Mouse (Mus musculus): ENCODE results near the gene Acap2. TPM values are rescaled to one million over a fixed set of nuclear protein-coding genes. Genes with fewer than 3 reads are reported as not detected.
A peak's percentile ranks its signal among the peaks of the same experiment; 100 is the strongest.

Gene Acap2
- total and polyA plus RNA-seq, 3 experiments, result 17.2 to 19.1 TPM; not detected in 1

DNA sequence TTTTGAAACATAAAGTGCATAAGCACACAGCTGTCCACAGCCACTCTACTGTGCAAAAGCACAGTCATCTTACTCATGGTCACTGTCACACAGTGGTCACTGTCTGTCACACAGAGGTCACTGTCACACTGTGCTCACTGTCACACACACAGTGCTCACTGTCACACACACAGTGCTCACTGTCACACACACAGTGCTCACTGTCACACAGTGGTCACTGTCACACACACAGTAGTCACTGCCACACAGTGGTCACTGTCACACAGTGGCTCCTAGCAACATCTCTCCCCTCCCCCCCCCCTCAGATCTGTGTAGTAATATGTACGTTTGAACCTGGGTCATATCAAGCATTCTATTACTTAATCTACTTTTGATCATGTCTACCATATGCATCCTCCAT, 13.9 kb downstream of the Acap2 start:
- no peak for DNase-seq (ENCODE audit: low read depth, low spot score)
- Histone ChIP-seq H3K9ac (ENCODE audit: control insufficient read depth, low read depth, low read length, poor library complexity, severe bottlenecking) (no peak overlapping the region), H3K4me3 (ENCODE audit: control insufficient read depth in 1 of 2, insufficient read depth in 1 of 2, low read depth in 2 of 2, low read length in 2 of 2) (no peak overlapping the region), H3K4me1 (ENCODE audit: control insufficient read depth in 1 of 2, insufficient read depth in 2 of 2, low read length in 2 of 2) (peaks cover 18 to 31% of the 10 kb centered on the region in 2 experiments), H3K27ac (ENCODE audit: control insufficient read depth, low read depth, low read length) (no peak overlapping the region), H3K79me2 (ENCODE audit: control insufficient read depth, insufficient read depth, low read length, poor library complexity) (peaks cover 54% of the 10 kb centered on the region), H3K36me3 (ENCODE audit: control insufficient read depth in 1 of 2, insufficient read depth in 2 of 2, low read length in 2 of 2) (peaks cover 0 to 29% of the 10 kb centered on the region in 2 experiments; a peak in 2 of 4 replicates), H3K9me3 (replicated peaks; ENCODE audit: insufficient read depth, low read length) (no peaks in the 10 kb centered on the region), H3K27me3 (ENCODE audit: control insufficient read depth in 1 of 2, insufficient read depth in 2 of 2, low read length in 2 of 2) (no peaks in the 10 kb centered on the region)
- no peak for TF ChIP-seq NRF1 (IDR thresholded peaks at IDR 0.05; ENCODE audit: insufficient read depth, low read depth, low read length, poor library complexity, severe bottlenecking)

DNA sequence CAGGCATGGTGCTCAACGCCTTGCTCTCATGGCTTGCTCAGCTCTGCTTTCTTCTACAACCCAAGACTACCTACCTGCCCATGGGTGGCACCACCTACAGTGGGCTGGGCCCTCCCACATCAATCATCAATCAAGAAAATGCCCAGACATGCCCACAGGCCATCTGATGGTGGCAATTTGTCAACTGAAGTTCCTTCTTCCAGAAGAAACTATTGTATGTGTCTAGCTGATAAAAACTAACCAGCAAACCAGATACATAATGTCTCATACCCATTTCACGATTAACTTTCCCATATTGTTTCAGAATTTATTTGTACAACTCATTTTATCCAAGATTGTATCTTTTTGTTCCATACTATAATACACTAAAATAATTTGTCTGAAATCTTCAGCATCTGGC, 15.3 kb downstream of the Acap2 start:
- peak; percentile 53 for DNase-seq (ENCODE audit: low read depth, low spot score)
- Histone ChIP-seq H3K27ac (ENCODE audit: control insufficient read depth, low read depth, low read length) (no peak overlapping the region), H3K27me3 (ENCODE audit: control insufficient read depth in 1 of 2, insufficient read depth in 2 of 2, low read length in 2 of 2) (no peaks in the 10 kb centered on the region), H3K4me1 (ENCODE audit: control insufficient read depth in 1 of 2, insufficient read depth in 2 of 2, low read length in 2 of 2) (peaks cover 13 to 28% of the 10 kb centered on the region in 2 experiments), H3K9me3 (replicated peaks; ENCODE audit: insufficient read depth, low read length) (no peaks in the 10 kb centered on the region), H3K9ac (ENCODE audit: control insufficient read depth, low read depth, low read length, poor library complexity, severe bottlenecking) (no peak overlapping the region), H3K79me2 (ENCODE audit: control insufficient read depth, insufficient read depth, low read length, poor library complexity) (peaks cover 49% of the 10 kb centered on the region), H3K36me3 (ENCODE audit: control insufficient read depth in 1 of 2, insufficient read depth in 2 of 2, low read length in 2 of 2) (peaks cover 0 to 26% of the 10 kb centered on the region in 2 experiments; a peak in 2 of 4 replicates), H3K4me3 (ENCODE audit: control insufficient read depth in 1 of 2, insufficient read depth in 1 of 2, low read depth in 2 of 2, low read length in 2 of 2) (no peak overlapping the region)
- TF ChIP-seq JUND (IDR thresholded peaks at IDR 0.05; ENCODE audit: low read depth, low read length), result no peak
- no peak for TF ChIP-seq NRF1 (IDR thresholded peaks at IDR 0.05; ENCODE audit: insufficient read depth, low read depth, low read length, poor library complexity, severe bottlenecking)
- TF ChIP-seq RCOR1 (IDR thresholded peaks at IDR 0.05; ENCODE audit: low read depth, low read length), result no peak
- TF ChIP-seq EP300 (IDR thresholded peaks at IDR 0.05; ENCODE audit: low read depth in 1 of 2, low read length in 2 of 2), result peak; percentile 52 to 53; a peak in 3 of 4 replicates
- TF ChIP-seq TAL1 (IDR thresholded peaks at IDR 0.05; ENCODE audit: low read length), result peak; percentile 13; the same call in 1 of the 2 replicates
- no peak for TF ChIP-seq TCF12 (IDR thresholded peaks at IDR 0.05; ENCODE audit: low read depth, low read length)
- no peak for TF ChIP-seq BHLHE40 (IDR thresholded peaks at IDR 0.05; ENCODE audit: borderline replicate concordance, low read depth, low read length)
- 0 out of 2 replicates have a peak, but pooled peaks have one; percentile 27 for TF ChIP-seq SIN3A (IDR thresholded peaks at IDR 0.05; ENCODE audit: low read length)
- 0 out of 2 replicates have a peak, but pooled peaks have one; percentile 14 for TF ChIP-seq GATA1 (IDR thresholded peaks at IDR 0.05; ENCODE audit: low read depth, low read length)

DNA sequence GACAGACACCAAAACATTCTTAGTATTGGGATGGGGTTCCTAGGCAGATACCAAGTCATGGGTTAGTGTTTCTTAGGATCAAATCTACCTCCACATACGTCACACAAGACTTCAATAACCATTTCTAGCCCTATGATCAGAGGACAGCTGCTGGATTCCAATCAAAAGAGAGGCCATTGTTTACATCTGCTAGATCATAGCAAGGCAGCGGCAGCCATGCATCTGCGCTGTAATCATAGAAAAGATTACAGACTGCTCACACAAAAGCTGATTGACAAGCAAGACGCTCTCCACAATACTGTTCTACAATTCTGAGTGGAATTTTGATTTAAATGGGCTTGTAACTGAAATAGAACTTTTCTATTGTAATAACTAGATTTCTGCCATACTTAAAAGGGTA, 16.3 kb downstream of the Acap2 start:
- no peaks in the 10 kb centered on the region for H3K9me3 ChIP-seq (replicated peaks; ENCODE audit: insufficient read depth, low read length)
- TF ChIP-seq BHLHE40 (IDR thresholded peaks at IDR 0.05; ENCODE audit: borderline replicate concordance, low read depth, low read length) (no peak), USF1 (IDR thresholded peaks at IDR 0.05; ENCODE audit: low read depth, low read length) (no peak), ZC3H11A (IDR thresholded peaks at IDR 0.05; ENCODE audit: low read depth, low read length) (no peak), NELFE (IDR thresholded peaks at IDR 0.05; ENCODE audit: low read depth, low read length) (no peak), MXI1 (IDR thresholded peaks at IDR 0.05; ENCODE audit: low read depth, low read length) (no peak), MAFK (IDR thresholded peaks at IDR 0.05; ENCODE audit: borderline replicate concordance, low read depth, low read length) (no peak), RAD21 (IDR thresholded peaks at IDR 0.05; ENCODE audit: low read depth, low read length) (no peak), RCOR1 (IDR thresholded peaks at IDR 0.05; ENCODE audit: low read depth, low read length) (no peak), CHD2 (IDR thresholded peaks at IDR 0.05; ENCODE audit: low read length) (no peak), TCF12 (IDR thresholded peaks at IDR 0.05; ENCODE audit: low read depth, low read length) (no peak), NRF1 (IDR thresholded peaks at IDR 0.05; ENCODE audit: insufficient read depth, low read depth, low read length, poor library complexity, severe bottlenecking) (no peak), MAX (IDR thresholded peaks at IDR 0.05; ENCODE audit: low read length) (no peak), GATA1 (IDR thresholded peaks at IDR 0.05; ENCODE audit: low read depth, low read length) (no peak), MYB (IDR thresholded peaks at IDR 0.05; ENCODE audit: low read depth, low read length) (no peak), TAL1 (IDR thresholded peaks at IDR 0.05; ENCODE audit: low read length) (no peak), POLR2AphosphoS5 (IDR thresholded peaks at IDR 0.05; ENCODE audit: borderline replicate concordance, low read depth, low read length) (no peak), KAT2A (conservative IDR thresholded peaks at IDR 0.05; ENCODE audit: low read depth, low read length) (no peak)
- peaks cover 13 to 28% of the 10 kb centered on the region in 2 experiments for H3K4me1 ChIP-seq (ENCODE audit: control insufficient read depth in 1 of 2, insufficient read depth in 2 of 2, low read length in 2 of 2)
- no peak overlapping the region for H3K4me3 ChIP-seq (ENCODE audit: control insufficient read depth in 1 of 2, insufficient read depth in 1 of 2, low read depth in 2 of 2, low read length in 2 of 2)
- peaks cover 0 to 25% of the 10 kb centered on the region in 2 experiments; a peak in 2 of 4 replicates for H3K36me3 ChIP-seq (ENCODE audit: control insufficient read depth in 1 of 2, insufficient read depth in 2 of 2, low read length in 2 of 2)
- DNase-seq (ENCODE audit: low read depth, low spot score), result no peak
- H3K27me3 ChIP-seq (ENCODE audit: control insufficient read depth in 1 of 2, insufficient read depth in 2 of 2, low read length in 2 of 2), result no peaks in the 10 kb centered on the region
- H3K9ac ChIP-seq (ENCODE audit: control insufficient read depth, low read depth, low read length, poor library complexity, severe bottlenecking), result no peak overlapping the region
- H3K27ac ChIP-seq (ENCODE audit: control insufficient read depth, low read depth, low read length), result no peak overlapping the region
- H3K79me2 ChIP-seq (ENCODE audit: control insufficient read depth, insufficient read depth, low read length, poor library complexity), result peaks cover 43% of the 10 kb centered on the region
